Mouse (Mus musculus) MEL (cell line): ENCODE results near the gene Slc25a41. TPM values are rescaled to one million over a fixed set of nuclear protein-coding genes. Genes with fewer than 3 reads are reported as not detected.

Experiments used
- DNase-seq: peaks from one replicate; pipeline ENCODE4 v3.0.0; 2011; ENCODE audit warnings: low read depth, low spot score
- H3K27ac ChIP-seq: 2 replicates; pipeline ENCODE4 v1.5.1; 2012; ENCODE audit warnings: low read depth, mild to moderate bottlenecking, control low read depth, low read length, moderate library complexity; ENCODE audit not compliant: control insufficient read depth
- H3K27me3 ChIP-seq, 2 experiments: fragments of 150-350 bp in 1 of 2; sonication (generic) in 1 of 2; 2 replicates each; pipeline ENCODE4 v1.6.1; 2012; ENCODE audit warnings: low read length in 2 of 2, mild to moderate bottlenecking in 2 of 2, improper control_type of control experiment in 1 of 2, moderate library complexity in 1 of 2; ENCODE audit not compliant: insufficient read depth in 2 of 2, control insufficient read depth in 1 of 2
- H3K36me3 ChIP-seq, 2 experiments: 2 replicates each; pipeline ENCODE4 v1.6.1; 2012 to 2014; ENCODE audit warnings: low read length in 2 of 2, improper control_type of control experiment in 1 of 2, inconsistent platforms in 1 of 2, mild to moderate bottlenecking in 1 of 2; ENCODE audit not compliant: insufficient read depth in 2 of 2, control insufficient read depth in 1 of 2
- H3K4me1 ChIP-seq, 2 experiments: fragments of 150-350 bp in 1 of 2; sonication (generic) in 1 of 2; 2 replicates each; pipeline ENCODE4 v1.6.1; 2012; ENCODE audit warnings: low read length in 2 of 2, improper control_type of control experiment in 1 of 2, mild to moderate bottlenecking in 1 of 2; ENCODE audit not compliant: insufficient read depth in 2 of 2, control insufficient read depth in 1 of 2
- H3K4me3 ChIP-seq, 2 experiments: fragments of 150-350 bp in 1 of 2; sonication (generic) in 1 of 2; 2 replicates each; pipeline ENCODE4 v1.5.1; 2012; ENCODE audit warnings: low read depth in 2 of 2, low read length in 2 of 2, mild to moderate bottlenecking in 2 of 2, moderate library complexity in 2 of 2, control low read depth in 1 of 2, improper control_type of control experiment in 1 of 2; ENCODE audit not compliant: control insufficient read depth in 1 of 2, insufficient read depth in 1 of 2
- H3K79me2 ChIP-seq: 2 replicates; pipeline ENCODE4 v1.6.1; 2012; ENCODE audit warnings: mild to moderate bottlenecking, low read length, moderate library complexity; ENCODE audit not compliant: control insufficient read depth, poor library complexity, insufficient read depth
- H3K9ac ChIP-seq: 2 replicates; pipeline ENCODE4 v1.6.1; 2012; ENCODE audit warnings: low read depth, mild to moderate bottlenecking, control low read depth, low read length, moderate library complexity; ENCODE audit not compliant: control insufficient read depth, poor library complexity, severe bottlenecking
- H3K9me3 ChIP-seq: fragments of 150-350 bp; sonication (generic); replicated peaks from 2 replicates; pipeline ENCODE4 v1.6.1; 2012; ENCODE audit warnings: mild to moderate bottlenecking, low read length, improper control_type of control experiment, moderate library complexity; ENCODE audit not compliant: insufficient read depth
- BHLHE40 ChIP-seq: IDR thresholded peaks from 2 replicates; pipeline ENCODE4 v1.6.1; 2012; ENCODE audit warnings: low read depth, mild to moderate bottlenecking, inconsistent platforms, low read length, improper control_type of control experiment, borderline replicate concordance
- CHD2 ChIP-seq: IDR thresholded peaks from 2 replicates; pipeline ENCODE4 v1.6.1; 2011; ENCODE audit warnings: low read length, improper control_type of control experiment
- CTCF ChIP-seq, 3 experiments: IDR thresholded peaks in 2 of 3; conservative IDR thresholded peaks in 1 of 3; 2 replicates each; pipeline ENCODE4 v1.5.1; 2011 to 2012; ENCODE audit warnings: low read length in 3 of 3, low read depth in 2 of 3, mild to moderate bottlenecking in 2 of 3, improper control_type of control experiment in 1 of 3, inconsistent platforms in 1 of 3, mixed read lengths in 1 of 3, moderate library complexity in 1 of 3; ENCODE audit not compliant: control insufficient read depth in 1 of 3, insufficient read depth in 1 of 3, poor library complexity in 1 of 3, severe bottlenecking in 1 of 3
- ELF1 ChIP-seq: IDR thresholded peaks from 2 replicates; pipeline ENCODE4 v1.6.1; 2014; ENCODE audit warnings: low read depth, mild to moderate bottlenecking, inconsistent platforms, low read length, improper control_type of control experiment, moderate library complexity
- EP300 ChIP-seq, 2 experiments: IDR thresholded peaks; 2 replicates each; pipeline ENCODE4 v1.6.1; 2011; ENCODE audit warnings: improper control_type of control experiment in 2 of 2, low read length in 2 of 2, low read depth in 1 of 2, mild to moderate bottlenecking in 1 of 2
- ETS1 ChIP-seq: IDR thresholded peaks from 2 replicates; pipeline ENCODE4 v1.6.1; 2012; ENCODE audit warnings: low read depth, mild to moderate bottlenecking, inconsistent platforms, low read length, improper control_type of control experiment, moderate library complexity
- GATA1 ChIP-seq: IDR thresholded peaks from 2 replicates; pipeline ENCODE4 v1.6.1; 2011; ENCODE audit warnings: low read depth, low read length, improper control_type of control experiment
- JUND ChIP-seq: IDR thresholded peaks from 2 replicates; pipeline ENCODE4 v1.6.1; 2011; ENCODE audit warnings: low read depth, mild to moderate bottlenecking, improper control_type of control experiment, low read length
- KAT2A ChIP-seq: conservative IDR thresholded peaks from 2 replicates; pipeline ENCODE4 v1.6.1; 2012; ENCODE audit warnings: low read depth, low read length, improper control_type of control experiment, inconsistent platforms
- MAFK ChIP-seq: IDR thresholded peaks from 2 replicates; pipeline ENCODE4 v1.6.1; 2011; ENCODE audit warnings: low read depth, mild to moderate bottlenecking, low read length, improper control_type of control experiment, borderline replicate concordance
- MAZ ChIP-seq: IDR thresholded peaks from 2 replicates; pipeline ENCODE4 v1.6.1; 2012; ENCODE audit warnings: low read depth, mild to moderate bottlenecking, inconsistent platforms, low read length, improper control_type of control experiment
- MXI1 ChIP-seq: IDR thresholded peaks from 2 replicates; pipeline ENCODE4 v1.6.1; 2011; ENCODE audit warnings: mild to moderate bottlenecking, low read depth, low read length, improper control_type of control experiment
- MYC ChIP-seq: IDR thresholded peaks from 2 replicates; pipeline ENCODE4 v1.6.1; 2011; ENCODE audit warnings: low read depth, mild to moderate bottlenecking, low read length, improper control_type of control experiment, moderate library complexity
- POLR2A ChIP-seq, 2 experiments: IDR thresholded peaks; 2 replicates each; pipeline ENCODE4 v1.6.1; 2011 to 2012; ENCODE audit warnings: low read length in 2 of 2, mild to moderate bottlenecking in 2 of 2, control low read depth in 1 of 2, improper control_type of control experiment in 1 of 2, low read depth in 1 of 2, moderate library complexity in 1 of 2; ENCODE audit not compliant: control insufficient read depth in 1 of 2, insufficient read depth in 1 of 2, poor library complexity in 1 of 2
- POLR2AphosphoS2 ChIP-seq: IDR thresholded peaks from 2 replicates; pipeline ENCODE4 v1.6.1; 2011; ENCODE audit warnings: low read length, improper control_type of control experiment
- POLR2AphosphoS5 ChIP-seq: IDR thresholded peaks from 2 replicates; pipeline ENCODE4 v1.6.1; 2012; ENCODE audit warnings: low read depth, borderline replicate concordance, mild to moderate bottlenecking, inconsistent platforms, low read length, moderate library complexity, mixed read lengths
- RAD21 ChIP-seq: IDR thresholded peaks from 2 replicates; pipeline ENCODE4 v1.6.1; 2011; ENCODE audit warnings: mild to moderate bottlenecking, low read depth, low read length, improper control_type of control experiment
- RCOR1 ChIP-seq: IDR thresholded peaks from 2 replicates; pipeline ENCODE4 v1.6.1; 2012; ENCODE audit warnings: low read depth, mild to moderate bottlenecking, inconsistent platforms, low read length, improper control_type of control experiment
- SIN3A ChIP-seq: IDR thresholded peaks from 2 replicates; pipeline ENCODE4 v1.6.1; 2012; ENCODE audit warnings: low read length, improper control_type of control experiment, inconsistent platforms
- SMC3 ChIP-seq: IDR thresholded peaks from 2 replicates; pipeline ENCODE4 v1.6.1; 2011; ENCODE audit warnings: low read depth, low read length, improper control_type of control experiment
- TAL1 ChIP-seq: IDR thresholded peaks from 2 replicates; pipeline ENCODE4 v1.6.1; 2012; ENCODE audit warnings: mild to moderate bottlenecking, inconsistent platforms, low read length, moderate library complexity, mixed read lengths
- UBTF ChIP-seq: IDR thresholded peaks from 2 replicates; pipeline ENCODE4 v1.6.1; 2012; ENCODE audit warnings: low read depth, mild to moderate bottlenecking, inconsistent platforms, low read length, improper control_type of control experiment, moderate library complexity, borderline replicate concordance; ENCODE audit not compliant: insufficient read depth
- USF1 ChIP-seq: IDR thresholded peaks from 2 replicates; pipeline ENCODE4 v1.6.1; 2014; ENCODE audit warnings: low read depth, mild to moderate bottlenecking, inconsistent platforms, low read length, improper control_type of control experiment, moderate library complexity
- USF2 ChIP-seq, 2 experiments: IDR thresholded peaks; 2 replicates each; pipeline ENCODE4 v1.6.1; 2011 to 2012; ENCODE audit warnings: improper control_type of control experiment in 2 of 2, low read length in 2 of 2, borderline replicate concordance in 1 of 2, inconsistent platforms in 1 of 2, low read depth in 1 of 2, mild to moderate bottlenecking in 1 of 2; ENCODE audit not compliant: insufficient read depth in 1 of 2
- ZKSCAN1 ChIP-seq: IDR thresholded peaks from 2 replicates; pipeline ENCODE4 v1.6.1; 2012; ENCODE audit warnings: low read depth, mild to moderate bottlenecking, inconsistent platforms, low read length, improper control_type of control experiment, moderate library complexity
- ZMIZ1 ChIP-seq: IDR thresholded peaks from 2 replicates; pipeline ENCODE4 v1.6.1; 2012; ENCODE audit warnings: low read depth, mild to moderate bottlenecking, inconsistent platforms, low read length, improper control_type of control experiment, moderate library complexity
- polyA plus RNA-seq, 2 experiments: library from polyadenylated mRNA; stranded (reverse) in 1 of 2; unstranded in 1 of 2; fragments of >175 nt in 1 of 2; fragments of >200 nt in 1 of 2; gene quantifications; 2 replicates each; pipeline versions ENCODE4 v1.2.1 to v1.2.4; 2012; ENCODE audit warnings: low replicate concordance in 2 of 2, low read depth in 1 of 2; ENCODE audit not compliant: insufficient read length in 2 of 2, insufficient read depth in 1 of 2, missing spikeins in 1 of 2
- total RNA-seq: library from RNA; depleted of rRNA; stranded (reverse); fragments of 300-350 nt; gene quantifications from 2 replicates; pipeline ENCODE4 v1.2.3, GENCODE M21; 2012

Gene Slc25a41
- total and polyA plus RNA-seq, 3 experiments = 0.08 to 0.15 TPM; not detected in 1

GRCm38 (mm10) chr17:57082481-57082880 is 41.0 kb upstream of the Slc25a41 start:
- peaks cover 0 to 10% of the 10 kb centered on the region in 2 experiments; a peak in 2 of 4 replicates for H3K36me3 ChIP-seq
- H3K9me3 ChIP-seq = no peaks in the 10 kb centered on the region
- DNase-seq = no peak
- no peak for TF ChIP-seq BHLHE40
- no peak for TF ChIP-seq CHD2
- TF ChIP-seq SMC3 = no peak
- no peak for TF ChIP-seq ETS1
- no peak for TF ChIP-seq ELF1
- TF ChIP-seq JUND = no peak
- no peak for TF ChIP-seq MYC
- TF ChIP-seq POLR2AphosphoS2 = no peak
- TF ChIP-seq UBTF = no peak
- no peak for TF ChIP-seq EP300 (IDR thresholded peaks at IDR 0.05; ENCODE audit: low read depth in 1 of 2, low read length in 2 of 2)
- TF ChIP-seq TAL1 = no peak
- TF ChIP-seq POLR2AphosphoS5 = no peak
- no peak for TF ChIP-seq RAD21
- no peak for TF ChIP-seq USF1
- peaks cover 10 to 16% of the 10 kb centered on the region in 2 experiments for H3K4me1 ChIP-seq
- no peak overlapping the region for H3K9ac ChIP-seq
- no peak overlapping the region for H3K4me3 ChIP-seq
- no peak overlapping the region for H3K27ac ChIP-seq
- peaks cover 5% of the 10 kb centered on the region; the same call in 1 of the 2 replicates for H3K79me2 ChIP-seq
- no peaks in the 10 kb centered on the region for H3K27me3 ChIP-seq

- Histone ChIP-seq H3K79me2 (peaks cover 5% of the 10 kb centered on the region; the same call in 1 of the 2 replicates), H3K27ac (no peak overlapping the region), H3K9ac (no peak overlapping the region), H3K4me3 (no peak overlapping the region), H3K27me3 (no peaks in the 10 kb centered on the region), H3K36me3 (peaks cover 0 to 10% of the 10 kb centered on the region in 2 experiments; a peak in 2 of 4 replicates), H3K4me1 (peaks cover 11 to 20% of the 10 kb centered on the region in 2 experiments), H3K9me3 (no peaks in the 10 kb centered on the region)
- no peak for TF ChIP-seq USF2 (IDR thresholded peaks at IDR 0.05; ENCODE audit: borderline replicate concordance in 1 of 2, insufficient read depth in 1 of 2, low read depth in 1 of 2, low read length in 2 of 2)
- TF ChIP-seq GATA1 = no peak
- no peak for TF ChIP-seq MAFK
- TF ChIP-seq ZKSCAN1 = no peak
- no peak for TF ChIP-seq KAT2A
- no peak for TF ChIP-seq MXI1
- no peak for TF ChIP-seq TAL1
- no peak for TF ChIP-seq MYC
- TF ChIP-seq RCOR1 = no peak
- no peak for TF ChIP-seq MAZ
- TF ChIP-seq ELF1 = no peak
- TF ChIP-seq RAD21 = no peak
- TF ChIP-seq CTCF (IDR thresholded peaks at IDR 0.05 in 2 of 3, conservative IDR thresholded peaks at IDR 0.05 in 1 of 3; ENCODE audit: control insufficient read depth in 1 of 3, insufficient read depth in 1 of 3, low read depth in 2 of 3, low read length in 3 of 3, poor library complexity in 1 of 3, severe bottlenecking in 1 of 3) = no peak
- TF ChIP-seq ZMIZ1 = no peak
- no peak for TF ChIP-seq POLR2A (IDR thresholded peaks at IDR 0.05; ENCODE audit: control insufficient read depth in 1 of 2, insufficient read depth in 1 of 2, low read depth in 1 of 2, low read length in 2 of 2, poor library complexity in 1 of 2)
- no peak for TF ChIP-seq SIN3A
- no peak for DNase-seq
Observed at GRCm38 (mm10) chr17:57081234-57081842, 39.9 kb upstream of the Slc25a41 start.
